Mouse (Mus musculus) adrenal gland, postnatal 10 days (tissue): ENCODE results near the gene Gstm6. TPM values are rescaled to one million over a fixed set of nuclear protein-coding genes. Genes with fewer than 3 reads are reported as not detected.

Source experiments
- DNase-seq: peaks from one replicate; pipeline ENCODE4 v3.0.0; 2021; ENCODE audit warnings: mixed read lengths
- total RNA-seq, 2 experiments: library from RNA; stranded (reverse); gene quantifications; 2 replicates each; pipeline ENCODE4 v1.2.3; 2021

Gstm6 gene
- total RNA-seq, 2 experiments from 2014 or later = 3.9 to 5.6 TPM

- DNase-seq = no peak
Observed at GRCm38 (mm10) chr3:107940524-107940923, 3.0 kb downstream of the Gstm6 start.

GRCm38 (mm10) chr3:107939830-107940229, 3.7 kb downstream of the Gstm6 start:
- DNase-seq = no peak

- peak; percentile 84 for DNase-seq
Observed at GRCm38 (mm10) chr3:107939403-107939802, 4.1 kb downstream of the Gstm6 start.

- no peak for DNase-seq
Observed at GRCm38 (mm10) chr3:107935888-107936287, 7.7 kb downstream of the Gstm6 start.

- no peak for DNase-seq
Observed at GRCm38 (mm10) chr3:107935268-107935667, 8.3 kb downstream of the Gstm6 start.

GRCm38 (mm10) chr3:107932128-107932527, 11.4 kb downstream of the Gstm6 start:
- no peak for DNase-seq

GRCm38 (mm10) chr3:107931670-107932069, 11.9 kb downstream of the Gstm6 start, which contains the start of gene Gstm7:
Gstm7 (minus strand) TSS chr3:107931817.
- peak; percentile 99 for DNase-seq

- no peak for DNase-seq
Observed at GRCm38 (mm10) chr3:107931134-107931533, 12.4 kb downstream of the Gstm6 start.

- DNase-seq = no peak
Observed at GRCm38 (mm10) chr3:107929731-107930130, 13.8 kb downstream of the Gstm6 start.

GRCm38 (mm10) chr3:107929243-107929642, 14.3 kb downstream of the Gstm6 start:
- DNase-seq = no peak

GRCm38 (mm10) chr3:107928691-107929090, 14.9 kb downstream of the Gstm6 start:
- DNase-seq = no peak

- no peak for DNase-seq
Observed at GRCm38 (mm10) chr3:107927841-107928240, 15.7 kb downstream of the Gstm6 start.

GRCm38 (mm10) chr3:107925335-107925734, 18.2 kb downstream of the Gstm6 start:
- no peak for DNase-seq

GRCm38 (mm10) chr3:107920348-107920747, 23.2 kb downstream of the Gstm6 start:
- no peak for DNase-seq

GRCm38 (mm10) chr3:107917783-107918408, 25.7 kb downstream of the Gstm6 start:
- peak; percentile 75 for DNase-seq

GRCm38 (mm10) chr3:107917097-107917496, 26.5 kb downstream of the Gstm6 start:
- no peak for DNase-seq

- no peak for DNase-seq
Observed at GRCm38 (mm10) chr3:107916674-107917073, 26.9 kb downstream of the Gstm6 start.

- no peak for DNase-seq
Observed at GRCm38 (mm10) chr3:107905942-107906341, 37.6 kb downstream of the Gstm6 start.

GRCm38 (mm10) chr3:107900955-107901673, 42.4 kb downstream of the Gstm6 start:
- no peak for DNase-seq

GRCm38 (mm10) chr3:107898691-107899090, 44.9 kb downstream of the Gstm6 start:
- no peak for DNase-seq

- DNase-seq = peak; percentile 91
Observed at GRCm38 (mm10) chr3:107895720-107896569, 47.6 kb downstream of the Gstm6 start, which contains the start of gene Gstm5. Gstm5 (plus strand) TSS chr3:107895821.

- DNase-seq = no peak
Observed at GRCm38 (mm10) chr3:107895194-107895719, 48.3 kb downstream of the Gstm6 start.
